Mouse (Mus musculus) liver, postnatal 0 days (tissue): Measurements from ENCODE around the gene A730015C16Rik.

Experiments used
- CTCF ChIP-seq: sonication (generic); IDR thresholded peaks from 2 replicates; pipeline ENCODE4 v1.5.1; 2016; ENCODE audit warnings: antibody characterized with exemption, low read depth
- EP300 ChIP-seq: IDR thresholded peaks from 2 replicates; pipeline ENCODE4 v1.6.1; 2016; ENCODE audit warnings: antibody characterized with exemption, low read depth, mild to moderate bottlenecking

GRCm38 (mm10) chr4:108845824-108846569 is 2.4 kb downstream of the A730015C16Rik start:
- TF ChIP-seq CTCF (no peak), EP300 (no peak)
